Mouse (Mus musculus): ENCODE data around the gene Olfr395. TPM values are rescaled to one million over a fixed set of nuclear protein-coding genes. Genes with fewer than 3 reads are reported as not detected.
"Not testable (repeated sequence)": the region's sequence is repeated elsewhere in the genome, so short reads cannot be mapped to it uniquely, and the experiment has no call there.

Gene Olfr395
- not detected for total RNA-seq (2021)
- long read RNA-seq, experiment 1: 0 reads
- long read RNA-seq, experiment 2: 0 reads

DNA sequence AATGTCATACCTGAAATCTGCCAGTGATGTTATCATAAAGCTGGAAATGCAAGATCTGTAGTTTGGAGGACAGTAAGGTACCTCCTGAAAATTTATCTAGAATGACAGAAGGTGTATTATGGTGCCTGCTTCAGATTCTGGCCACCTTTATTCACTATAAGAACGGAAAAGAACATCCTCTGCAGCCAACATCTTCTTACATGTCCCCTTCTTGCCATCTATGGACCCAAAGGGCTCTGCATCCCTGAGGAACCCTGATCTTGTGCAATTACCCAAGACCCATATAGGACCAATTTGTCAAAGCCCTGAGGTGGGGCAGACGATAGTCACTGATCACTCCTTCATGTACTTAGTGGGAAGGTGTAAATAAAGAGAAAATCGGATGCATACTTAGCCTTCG lies at the start of gene Olfr395:
Olfr395 (minus strand) TSS at position 101 of the 400 bp plus-strand sequence.
- DNase-seq (ENCODE audit: low spot score in 2 of 2): not testable (repeated sequence)

DNA sequence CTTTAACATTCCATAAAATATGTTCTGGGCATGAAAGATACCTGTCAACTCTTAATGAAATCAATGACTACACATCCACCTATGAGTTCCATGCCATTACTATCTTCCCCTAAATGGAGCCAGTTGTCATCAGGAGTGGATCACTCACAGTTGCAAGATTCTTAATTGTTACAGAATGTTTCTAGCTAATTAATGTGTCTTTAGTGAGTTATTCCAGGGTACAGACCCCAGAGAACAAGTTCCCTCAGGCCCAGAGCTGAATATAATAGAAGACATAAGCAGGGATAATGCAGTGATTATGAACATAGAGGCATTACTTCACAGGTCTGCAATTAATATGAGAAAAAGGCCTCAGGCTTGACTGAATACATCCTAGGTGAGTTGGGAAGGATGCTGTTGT lies 27.3 kb upstream of the Olfr395 start, which contains the start of gene Olfr23:
Olfr23 (plus strand) TSS at position 301 of the 400 bp plus-strand sequence.
- no peak for DNase-seq (ENCODE audit: low spot score in 2 of 2)

DNA sequence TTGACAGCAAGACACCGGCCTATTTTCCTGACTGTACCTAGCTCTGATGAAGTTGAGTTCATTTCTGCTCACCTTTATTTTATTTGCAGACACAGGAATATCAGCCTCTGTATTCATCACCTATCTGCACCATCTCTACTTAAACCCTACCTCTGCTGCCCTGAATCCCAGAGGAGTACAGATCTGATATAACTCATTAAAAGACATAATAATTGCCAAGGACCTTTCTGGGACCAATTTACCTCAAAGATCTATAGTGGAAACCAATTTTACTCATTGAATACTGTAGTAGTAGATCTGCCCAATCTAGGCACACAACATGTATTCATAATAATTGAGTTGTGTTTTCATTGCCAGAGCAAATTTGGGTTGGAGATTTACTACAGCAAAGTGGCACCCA lies 18.4 kb downstream of the Olfr395 start, which contains the start of gene Olfr394:
Olfr394 (minus strand) TSS at position 101 of the 400 bp plus-strand sequence.
- no peak for DNase-seq (ENCODE audit: low spot score in 2 of 2)

Other genes starting within 250 kb of the Olfr395 start
- gene Zfp735, start 220.5 kb downstream of the Olfr395 start, total RNA-seq (2021): not detected
- not detected for gene Olfr389, start 128.6 kb downstream of the Olfr395 start, total RNA-seq (2021)
- gene Olfr390, start 126.3 kb downstream of the Olfr395 start, total RNA-seq (2021): not detected
- not detected for gene Olfr391-ps, start 106.2 kb downstream of the Olfr395 start, total RNA-seq (2021)
- not detected for gene Olfr392, start 92.2 kb downstream of the Olfr395 start, total RNA-seq (2021)
- gene Olfr393, start 57.8 kb downstream of the Olfr395 start, total RNA-seq (2021): not detected
- not detected for gene Olfr394, start 18.5 kb downstream of the Olfr395 start, total RNA-seq (2021)
- not detected for gene Olfr23, start 27.4 kb upstream of the Olfr395 start, total RNA-seq (2021)
- not detected for gene Olfr397, start 51.5 kb upstream of the Olfr395 start, total RNA-seq (2021)
- gene Olfr398, start 81.1 kb upstream of the Olfr395 start, total RNA-seq (2021): not detected
- gene Olfr139, start 147.3 kb upstream of the Olfr395 start, total RNA-seq (2021): not detected
- not detected for gene Olfr399, start 147.3 kb upstream of the Olfr395 start, total RNA-seq (2021)
- not detected for gene Zfp616, start 160.7 kb upstream of the Olfr395 start, total RNA-seq (2021)
- gene Olfr401, start 204.4 kb upstream of the Olfr395 start, total RNA-seq (2021): not detected
- not detected for gene Olfr402, start 244.2 kb upstream of the Olfr395 start, total RNA-seq (2021)